Mouse (Mus musculus) large intestine, adult 2 months (tissue): ENCODE results near the gene Pfkm. TPM values are rescaled to one million over a fixed set of nuclear protein-coding genes. Genes with fewer than 3 reads are reported as not detected.
A peak's percentile ranks its signal among the peaks of the same experiment; 100 is the strongest.

Experiments
- DNase-seq: peaks from one replicate; pipeline ENCODE4 v3.0.0-alpha.2; 2012; ENCODE audit warnings: low read depth, low spot score
- WGBS: fragments of 180-500 bp; shearing (Covaris S2); methylation state at CpG from one replicate; pipeline ENCODE4 v1.1.7; 2018; 5-methylcytosine and 5-hydroxymethylcytosine counted together
- polyA plus RNA-seq: library from polyadenylated mRNA; depleted of rRNA; stranded (reverse); fragments of >200 nt; gene quantifications from 2 replicates; pipeline ENCODE4 v1.2.3, GENCODE M21; 2012

The Pfkm gene
- polyA plus RNA-seq, 1 experiment: 8.3 TPM

GRCm38 (mm10) chr15:98094905-98095304 lies 2.5 kb downstream of the Pfkm start:
- WGBS: 89% methylated on average over 12 of the region's 12 CpGs
- no peak for DNase-seq

- 52% methylated on average over 3 of the region's 3 CpGs for WGBS
- DNase-seq: no peak
These were observed 4.6 kb downstream of the Pfkm start for GRCm38 (mm10) chr15:98096957-98097356.

GRCm38 (mm10) chr15:98098519-98098918 lies 6.1 kb downstream of the Pfkm start:
- no peak for DNase-seq
- WGBS: 84% methylated on average over 9 of the region's 9 CpGs

- 85% methylated on average over 6 of the region's 6 CpGs for WGBS
- DNase-seq: no peak
These were observed 10.0 kb downstream of the Pfkm start for GRCm38 (mm10) chr15:98102401-98102800.

GRCm38 (mm10) chr15:98106506-98106905 lies 14.1 kb downstream of the Pfkm start:
- 49% methylated on average over 6 of the region's 6 CpGs for WGBS
- DNase-seq: no peak

- no peak for DNase-seq
- WGBS: 43% methylated on average over 6 of the region's 6 CpGs
These were observed 14.8 kb downstream of the Pfkm start for GRCm38 (mm10) chr15:98107230-98107629.

GRCm38 (mm10) chr15:98107703-98108296 lies 15.4 kb downstream of the Pfkm start:
- WGBS: 20% methylated on average over 11 of the region's 11 CpGs
- no peak for DNase-seq

- WGBS: 6% methylated on average over 37 of the region's 37 CpGs
- DNase-seq: peak; percentile 58
These were observed 16.1 kb downstream of the Pfkm start for GRCm38 (mm10) chr15:98108297-98109152.

GRCm38 (mm10) chr15:98111791-98112190 lies 19.4 kb downstream of the Pfkm start:
- no peak for DNase-seq
- WGBS: 36% methylated on average over 5 of the region's 5 CpGs

- no peak for DNase-seq
- WGBS: 86% methylated on average over 10 of the region's 10 CpGs
These were observed 21.9 kb downstream of the Pfkm start for GRCm38 (mm10) chr15:98114098-98114851.

- 86% methylated on average over 10 of the region's 10 CpGs for WGBS
- no peak for DNase-seq
These were observed 22.7 kb downstream of the Pfkm start for GRCm38 (mm10) chr15:98114852-98115778.

- no peak for DNase-seq
- 81% methylated on average over 9 of the region's 9 CpGs for WGBS
These were observed 23.4 kb downstream of the Pfkm start for GRCm38 (mm10) chr15:98115779-98116163.

GRCm38 (mm10) chr15:98116287-98116686 lies 23.9 kb downstream of the Pfkm start:
- 85% methylated on average over 5 of the region's 5 CpGs for WGBS

GRCm38 (mm10) chr15:98119363-98119762 lies 27.0 kb downstream of the Pfkm start:
- DNase-seq: no peak
- 90% methylated on average over 12 of the region's 12 CpGs for WGBS

More at GRCm38 (mm10) chr15:98116287-98116686, 23.9 kb downstream of the Pfkm start:
- no peak for DNase-seq

GRCm38 (mm10) chr15:98120831-98121230 lies 28.4 kb downstream of the Pfkm start:
- WGBS: 92% methylated on average over 20 of the region's 20 CpGs

GRCm38 (mm10) chr15:98131001-98131400 lies 38.6 kb downstream of the Pfkm start:
- DNase-seq: no peak
- WGBS: 95% methylated on average over 4 of the region's 4 CpGs

More at GRCm38 (mm10) chr15:98120831-98121230, 28.4 kb downstream of the Pfkm start:
- no peak for DNase-seq

GRCm38 (mm10) chr15:98131451-98131850 lies 39.1 kb downstream of the Pfkm start:
- 89% methylated on average over 7 of the region's 7 CpGs for WGBS
- DNase-seq: no peak

GRCm38 (mm10) chr15:98131942-98132655 lies 39.7 kb downstream of the Pfkm start:
- WGBS: 72% methylated on average over 15 of the region's 15 CpGs
- DNase-seq: no peak

GRCm38 (mm10) chr15:98133471-98133870 lies 41.1 kb downstream of the Pfkm start:
- no peak for DNase-seq
- 96% methylated on average over 3 of the region's 3 CpGs for WGBS
